Mouse (Mus musculus): ENCODE data around the gene Glrx.
"Not testable (repeated sequence)": the region's sequence is repeated elsewhere in the genome, so short reads cannot be mapped to it uniquely, and the experiment has no call there.

Glrx gene

DNA sequence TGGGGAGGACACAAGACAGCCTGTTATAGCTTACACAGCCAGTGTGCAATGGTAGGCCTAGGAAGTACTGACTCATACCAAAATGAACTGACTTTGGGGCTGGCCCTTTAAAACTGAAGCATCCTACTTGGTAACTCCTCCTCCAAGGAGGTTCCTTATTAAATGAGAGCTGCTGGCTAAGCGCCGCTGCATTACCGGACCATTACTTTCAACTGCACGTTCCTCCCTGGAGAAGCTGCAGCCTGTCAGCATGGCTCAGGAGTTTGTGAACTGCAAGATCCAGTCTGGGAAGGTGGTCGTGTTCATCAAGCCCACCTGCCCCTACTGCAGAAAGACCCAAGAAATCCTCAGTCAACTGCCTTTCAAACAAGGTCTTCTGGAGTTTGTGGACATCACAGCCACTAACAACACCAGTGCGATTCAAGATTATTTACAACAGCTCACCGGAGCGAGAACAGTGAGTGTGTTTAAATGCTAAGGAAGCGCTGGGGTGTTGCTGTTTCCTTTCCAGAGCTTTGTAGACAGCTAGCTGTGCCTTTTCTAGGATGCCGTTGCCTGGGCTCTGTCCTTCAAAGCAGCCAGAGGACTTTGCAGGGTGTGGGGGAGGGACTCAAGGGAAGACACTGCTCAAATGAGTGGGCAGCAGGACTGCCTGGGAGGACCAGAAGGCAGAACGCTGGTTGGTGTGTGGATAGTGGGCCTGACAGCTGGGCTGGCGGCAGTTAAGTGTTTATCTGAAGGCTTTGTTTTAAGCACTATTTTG, at the start of gene Glrx:
Glrx (plus strand) TSS at position 150 of the 763 bp plus-strand sequence.
- DNase-seq: peak; percentile 81

DNA sequence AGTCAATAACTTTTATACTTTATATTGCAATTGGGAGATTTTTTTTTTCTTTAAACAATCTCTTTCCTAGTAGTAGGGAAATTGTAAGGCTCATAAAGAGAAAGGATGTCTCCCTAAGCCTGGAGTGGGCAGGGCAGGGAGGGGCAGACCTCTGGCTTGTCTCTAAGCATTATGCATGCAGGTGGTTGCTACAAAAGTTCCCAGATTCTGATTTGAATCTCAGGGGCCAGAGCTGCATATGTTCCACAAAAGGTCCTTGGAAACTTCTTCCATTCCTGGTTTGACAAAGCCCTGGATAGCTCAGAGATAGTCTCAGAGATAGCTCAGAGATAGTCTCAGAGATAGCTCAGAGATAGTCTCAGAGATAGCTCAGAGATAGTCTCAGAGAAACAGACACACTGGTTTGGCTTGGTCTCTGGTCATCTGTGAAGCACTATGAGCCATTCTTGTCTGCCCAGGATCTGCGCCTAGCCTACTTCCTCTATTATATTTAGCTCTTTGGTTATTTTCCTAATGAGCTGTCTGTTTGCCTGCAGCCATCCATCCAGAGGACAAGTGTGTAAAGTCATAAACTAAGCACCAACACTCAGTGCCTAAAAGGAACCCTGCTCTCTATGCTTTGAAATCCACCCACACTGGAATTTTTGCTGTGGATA, 49.0 kb upstream of the Glrx start:
- no peak for DNase-seq

DNA sequence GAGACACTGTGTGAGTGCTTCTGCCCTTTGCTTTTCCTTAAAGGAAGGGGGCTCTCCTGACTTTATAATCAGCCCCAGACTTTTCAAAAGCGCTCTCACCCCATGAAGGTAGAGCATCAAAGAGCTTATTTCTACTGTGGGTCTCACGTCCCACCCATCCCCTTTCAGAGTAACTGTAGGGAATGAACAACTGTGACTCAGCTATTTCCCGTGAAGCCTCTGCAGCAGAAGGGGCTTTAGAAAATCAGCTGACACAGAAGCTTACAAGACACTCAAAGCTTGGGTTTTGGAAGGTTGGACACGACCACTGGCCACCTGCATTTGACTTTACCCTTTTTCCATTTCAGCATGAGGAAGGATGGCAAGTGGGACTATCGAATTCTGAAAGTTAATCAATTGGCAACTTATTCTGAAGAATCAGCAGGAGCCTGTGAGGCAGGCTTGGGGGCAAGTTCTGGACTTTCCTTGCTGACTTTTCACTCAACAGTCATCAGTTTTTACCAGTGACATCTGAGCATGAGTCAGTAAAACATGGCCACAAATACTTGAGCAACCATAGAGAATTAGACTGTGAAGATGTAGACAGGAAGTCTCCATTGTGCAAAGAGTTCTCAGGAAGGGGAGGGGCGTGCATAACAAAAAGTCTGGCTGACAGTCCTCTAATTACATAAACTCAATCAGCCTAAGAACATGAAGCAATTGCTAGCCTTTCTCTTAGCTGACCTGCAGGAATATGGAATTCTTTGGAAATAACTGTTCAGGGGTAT, 45.6 kb upstream of the Glrx start:
- no peak for DNase-seq

DNA sequence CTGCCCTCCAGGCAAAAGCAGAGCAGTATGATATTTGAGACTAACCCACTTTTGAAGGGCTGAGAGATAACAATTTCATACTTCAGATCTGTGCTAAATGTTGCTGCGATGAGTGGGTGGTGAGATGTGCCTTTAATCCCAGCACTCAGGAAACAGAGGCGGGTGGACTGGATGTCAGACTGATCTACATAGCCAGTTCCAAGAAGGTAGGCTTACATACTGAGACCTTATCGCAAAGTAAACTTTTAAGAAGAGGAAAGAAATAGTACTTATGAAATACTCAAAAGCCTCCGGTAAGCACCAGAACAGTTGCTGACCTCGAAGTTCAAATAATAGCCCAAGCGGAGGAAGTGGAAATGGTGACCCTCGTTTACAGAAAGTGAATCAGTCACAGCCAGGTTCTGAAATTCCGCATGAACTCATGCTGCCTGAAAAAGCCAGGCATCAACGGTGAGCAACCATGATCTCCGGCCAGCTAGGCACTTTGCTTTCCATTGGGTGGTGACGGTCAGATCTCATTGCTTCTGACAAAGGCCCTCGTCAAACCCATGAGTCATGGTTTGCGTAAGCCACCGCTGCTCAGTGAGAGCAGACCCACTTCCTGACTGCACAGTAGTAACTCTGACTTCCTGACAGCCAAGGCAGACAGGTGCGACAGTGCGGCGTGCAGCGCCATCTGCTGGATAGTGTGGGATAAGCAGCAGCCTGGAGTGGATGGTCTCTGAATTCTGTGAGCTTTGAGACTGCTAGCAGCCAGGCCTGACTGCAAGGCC, 42.1 kb upstream of the Glrx start:
- DNase-seq: peak; percentile 83

DNA sequence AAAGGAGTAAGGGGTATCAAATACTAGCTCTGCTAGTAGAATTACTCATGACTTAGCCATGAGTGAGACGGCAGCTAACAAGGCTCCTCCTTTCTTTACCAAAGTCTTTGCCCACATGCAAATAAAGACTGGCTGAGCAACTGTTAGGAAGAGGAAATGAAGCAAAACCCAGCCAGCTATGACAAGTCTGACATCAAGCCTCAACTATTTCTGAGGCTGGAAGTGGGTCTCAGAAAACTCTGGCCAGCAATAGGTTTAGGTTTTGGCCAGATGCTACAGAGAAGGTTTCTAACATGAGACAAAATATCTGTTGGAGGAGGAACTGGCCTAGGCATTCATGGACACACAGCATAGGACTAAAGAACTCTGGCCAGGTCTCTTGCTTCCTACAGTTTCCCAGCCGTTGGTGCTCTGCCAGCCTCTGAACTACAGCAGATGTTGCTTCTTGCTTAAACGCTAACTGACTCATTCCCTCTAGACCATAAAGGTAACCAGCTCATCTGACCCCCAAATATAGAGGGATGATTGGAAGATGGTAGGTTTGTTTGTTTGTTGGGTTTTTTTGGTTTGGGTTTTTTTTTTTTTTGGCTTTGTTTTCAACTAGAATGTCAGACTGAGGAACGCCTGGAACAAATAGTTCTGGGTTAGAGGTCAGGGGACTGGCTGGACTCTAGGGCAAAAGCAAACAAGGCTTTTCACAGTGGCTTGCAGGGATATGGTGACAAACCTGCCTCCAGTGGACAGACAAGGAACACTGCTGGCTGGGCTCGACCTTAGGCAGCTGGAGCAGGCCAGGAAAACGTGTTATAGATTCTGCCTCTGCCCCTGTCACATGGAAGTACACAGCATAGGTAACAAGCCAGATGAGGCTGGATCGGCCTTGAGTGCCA, 41.0 kb upstream of the Glrx start:
- DNase-seq: no peak

DNA sequence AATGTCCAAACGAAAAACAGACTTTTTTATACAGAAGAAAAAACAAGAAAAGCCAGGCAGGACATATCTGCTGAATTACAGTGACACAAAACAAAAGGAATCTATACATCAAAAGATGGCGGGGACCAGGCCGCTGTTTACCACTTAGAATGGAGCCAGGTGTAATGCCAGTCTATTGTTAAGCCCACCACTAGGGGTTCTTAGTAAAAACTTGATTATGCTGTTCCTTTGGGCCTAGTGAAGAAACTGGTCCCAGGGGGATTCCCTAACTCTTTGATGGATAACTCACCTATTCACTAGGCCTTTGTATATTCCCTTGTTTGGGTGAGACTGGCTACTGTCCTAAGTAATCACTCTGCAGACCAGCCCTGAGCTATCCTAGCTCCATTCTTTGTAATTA, 40.2 kb upstream of the Glrx start:
- DNase-seq: no peak

DNA sequence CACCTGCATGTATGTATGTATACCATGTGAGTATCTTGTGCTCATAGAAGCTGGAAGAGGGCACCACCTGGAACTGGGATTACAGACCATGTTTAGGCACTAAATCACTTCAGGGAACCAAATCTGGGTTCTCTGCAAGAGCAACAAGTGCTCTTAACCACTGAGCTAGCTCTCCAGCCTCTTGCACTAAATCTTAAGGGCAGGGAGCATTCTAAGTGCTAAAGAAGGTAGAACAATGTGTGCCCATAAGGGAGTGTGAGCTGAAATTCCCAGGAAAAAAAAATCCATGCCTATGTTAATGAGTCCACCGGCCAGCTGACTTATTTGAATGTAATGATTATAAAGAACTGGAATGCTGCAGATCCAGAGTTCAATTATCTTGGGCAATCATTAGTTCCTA, 31.7 kb upstream of the Glrx start:
- DNase-seq: no peak

DNA sequence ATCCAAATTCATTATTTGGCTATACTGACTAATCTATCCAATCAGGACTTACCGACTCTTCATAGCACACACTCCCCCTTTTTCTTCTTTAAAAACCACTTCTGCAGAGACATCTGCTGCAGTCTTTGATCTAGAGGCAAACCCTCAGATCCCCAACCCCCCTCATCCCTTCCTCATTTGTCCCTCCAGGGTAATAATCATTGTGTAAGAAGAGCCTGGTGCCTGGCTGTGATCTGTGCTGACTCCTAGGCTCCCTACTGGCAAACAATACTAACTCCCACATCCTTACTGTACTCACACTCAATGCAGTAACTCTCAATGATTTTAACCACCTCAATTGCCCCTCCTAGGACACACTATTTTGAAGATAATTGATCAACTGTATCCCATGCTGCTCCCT, 29.7 kb upstream of the Glrx start:
- DNase-seq: no peak

DNA sequence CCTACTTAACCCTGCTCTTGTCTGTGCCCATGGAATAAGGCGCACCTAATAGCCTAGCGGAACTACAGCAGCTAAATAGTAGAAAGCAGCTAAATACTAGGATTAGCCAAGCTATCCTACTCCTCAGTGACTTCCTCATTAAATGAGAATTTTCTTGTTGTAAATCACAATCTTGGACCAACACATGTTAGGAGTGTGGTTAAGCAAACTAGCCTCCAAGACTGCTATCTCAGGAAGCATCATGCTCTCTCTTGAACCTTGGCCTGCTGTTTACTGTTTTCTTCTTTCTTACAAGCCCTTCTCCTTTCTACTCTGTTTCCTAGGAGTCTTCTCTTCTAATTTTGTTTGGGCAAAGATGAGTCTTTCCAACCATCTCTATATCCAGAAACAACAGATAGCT, 22.5 kb upstream of the Glrx start:
- DNase-seq: no peak

DNA sequence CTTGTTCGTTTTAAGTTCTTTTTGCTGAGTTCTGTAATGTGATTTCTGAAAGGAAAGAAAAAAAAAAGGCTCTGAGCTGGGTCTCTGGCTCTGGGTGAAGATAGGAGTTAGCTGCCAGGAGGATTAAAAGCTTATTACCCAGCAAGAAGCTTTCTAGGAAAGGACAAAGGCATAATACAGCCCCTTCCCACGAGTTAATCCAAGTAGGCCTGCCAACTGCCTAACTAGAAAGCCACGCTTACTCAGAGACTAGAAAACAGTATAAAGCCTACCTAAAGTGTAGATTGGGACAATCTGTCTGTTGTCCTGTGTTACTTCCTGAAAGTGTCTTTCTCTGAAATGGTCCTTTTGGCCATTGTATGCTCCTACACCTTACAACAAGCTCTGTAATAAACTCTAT, 21.2 kb upstream of the Glrx start:
- DNase-seq: no peak

DNA sequence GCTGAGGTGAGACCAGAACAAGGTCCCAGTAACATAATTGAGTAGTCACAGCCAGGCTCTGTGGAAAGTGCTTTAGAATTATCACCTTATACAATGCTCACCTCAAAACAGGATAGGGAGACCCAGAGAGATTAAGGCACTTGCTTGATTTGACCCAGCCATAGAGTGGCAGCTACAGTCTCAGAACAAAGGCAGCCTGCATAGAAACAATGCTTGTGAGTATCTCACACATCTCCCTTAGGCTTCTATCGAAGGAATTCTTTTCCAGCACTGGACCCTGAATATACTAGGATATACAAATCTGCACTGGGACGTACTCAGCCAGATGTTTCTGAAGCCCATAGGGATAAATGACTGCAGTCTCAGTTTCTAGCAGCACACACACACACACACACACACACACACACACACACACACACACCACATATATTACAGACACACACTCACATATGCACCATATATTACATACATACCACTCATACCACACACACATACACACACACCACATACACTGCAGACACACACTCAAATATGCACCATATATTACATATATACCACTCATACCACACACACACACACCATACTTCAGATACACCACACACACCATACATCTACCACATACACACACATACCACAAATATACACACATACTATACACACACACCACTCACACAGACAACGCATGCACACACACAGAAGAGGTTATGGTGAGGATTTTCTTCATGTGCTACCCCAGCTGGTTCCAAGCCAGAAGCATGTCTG, 20.5 kb upstream of the Glrx start:
- no peak for DNase-seq

DNA sequence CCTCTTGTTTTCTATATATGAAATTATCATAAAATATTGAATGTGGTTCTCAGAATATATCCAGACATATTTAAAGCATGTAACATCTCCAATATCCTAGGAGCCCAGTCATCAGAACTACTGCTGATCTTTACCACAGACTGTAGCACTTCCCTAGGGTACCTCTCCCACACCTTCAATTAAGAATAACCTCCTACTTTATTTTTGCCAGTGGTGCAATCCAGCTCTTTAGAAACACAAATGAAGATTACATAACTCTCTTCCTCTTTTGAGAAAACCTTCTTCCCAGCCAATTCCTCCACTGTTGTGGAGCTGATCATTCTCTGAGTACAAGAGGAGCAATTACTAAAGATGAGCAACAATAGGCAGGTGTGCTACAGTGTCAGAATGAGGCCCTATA, 19.8 kb upstream of the Glrx start:
- no peak for DNase-seq

DNA sequence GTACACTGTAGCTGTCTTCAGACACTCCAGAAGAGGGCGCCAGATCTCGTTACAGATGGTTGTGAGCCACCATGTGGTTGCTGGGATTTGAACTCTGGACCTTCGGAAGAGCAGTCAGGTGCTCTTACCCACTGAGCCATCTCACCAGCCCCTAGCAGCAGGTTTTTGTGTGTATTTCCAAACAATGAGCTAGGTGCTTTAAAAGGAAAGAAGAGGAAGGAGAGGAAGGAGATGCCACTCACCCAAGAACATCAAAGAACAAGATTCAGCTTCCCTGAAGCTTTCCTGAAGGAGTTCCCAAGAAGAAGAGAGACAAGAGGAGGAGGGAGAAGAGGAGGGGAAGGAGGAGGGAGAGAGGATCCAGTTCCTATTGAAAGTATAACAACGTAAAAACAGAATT, 17.3 kb upstream of the Glrx start:
- DNase-seq: not testable (repeated sequence)

DNA sequence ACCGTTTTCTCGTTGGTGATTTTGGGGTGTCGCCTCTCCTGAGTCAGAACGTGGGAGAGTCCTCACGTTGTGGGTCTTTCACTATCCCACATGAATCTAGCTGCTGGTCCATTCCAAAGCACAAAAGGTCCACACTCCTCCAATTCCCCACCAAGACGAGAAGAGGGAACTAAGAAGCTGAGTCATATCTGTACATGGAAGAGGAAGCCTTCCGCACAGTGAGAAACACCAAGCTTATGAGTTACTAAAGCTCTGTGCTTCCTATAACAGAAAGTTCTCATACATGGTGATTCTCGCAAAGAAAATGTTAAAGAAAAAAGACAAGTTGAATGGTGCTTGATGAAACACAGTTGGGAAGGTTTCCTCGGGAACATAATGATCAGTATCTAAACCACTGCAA, 16.5 kb upstream of the Glrx start:
- DNase-seq: no peak

DNA sequence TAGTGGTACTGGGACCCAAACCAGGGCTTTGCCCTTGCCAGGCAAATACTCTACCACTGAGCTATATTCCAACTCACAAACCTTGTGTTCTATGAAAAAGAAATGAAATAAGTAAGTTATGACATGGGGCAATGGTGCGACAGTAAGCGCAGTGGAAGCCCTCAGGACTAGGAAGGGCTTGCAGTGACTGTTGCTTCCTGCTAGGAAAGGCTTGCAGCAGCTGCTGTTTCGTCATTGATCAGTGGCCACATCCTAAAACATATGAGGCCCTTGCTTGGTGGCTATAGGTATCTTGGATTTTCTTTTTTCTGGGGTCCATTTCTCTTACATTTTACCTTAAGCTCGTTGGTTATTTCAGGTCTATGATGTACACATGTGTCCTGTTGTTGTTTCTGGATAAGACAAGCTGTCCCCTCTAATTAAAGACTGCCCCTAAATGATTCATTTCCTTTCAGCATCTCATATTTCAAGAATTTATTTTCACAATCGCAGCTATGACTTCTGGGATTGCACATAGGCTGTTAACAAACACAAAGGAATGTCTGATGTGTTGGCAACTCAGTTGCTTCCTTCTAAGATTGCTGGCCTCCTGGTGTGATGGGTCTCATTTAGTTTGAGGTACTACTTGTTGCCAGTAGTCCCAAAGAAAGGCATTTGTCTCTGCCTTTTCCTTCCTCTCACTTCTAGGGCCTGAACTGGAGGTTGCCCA, 14.9 kb upstream of the Glrx start:
- DNase-seq: no peak

DNA sequence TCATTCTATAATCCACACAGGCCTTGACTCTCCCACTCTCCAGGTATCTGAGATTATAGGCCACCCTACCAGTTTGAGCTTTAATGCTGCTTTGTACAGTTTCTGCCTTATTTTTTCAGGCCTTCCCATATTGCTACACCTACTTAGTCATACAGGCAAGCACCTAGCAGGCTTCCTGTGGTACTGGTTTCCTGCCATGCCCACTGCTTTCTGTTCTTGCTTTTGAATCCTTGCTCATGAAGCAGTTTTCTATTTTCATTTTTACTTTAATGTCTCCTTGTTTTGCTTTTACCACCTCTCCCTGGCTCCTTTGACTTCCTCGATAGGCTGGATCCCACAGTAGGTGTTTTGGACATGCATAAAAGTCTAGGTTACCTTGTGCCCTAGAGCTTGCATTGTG, 14.3 kb upstream of the Glrx start:
- no peak for DNase-seq

DNA sequence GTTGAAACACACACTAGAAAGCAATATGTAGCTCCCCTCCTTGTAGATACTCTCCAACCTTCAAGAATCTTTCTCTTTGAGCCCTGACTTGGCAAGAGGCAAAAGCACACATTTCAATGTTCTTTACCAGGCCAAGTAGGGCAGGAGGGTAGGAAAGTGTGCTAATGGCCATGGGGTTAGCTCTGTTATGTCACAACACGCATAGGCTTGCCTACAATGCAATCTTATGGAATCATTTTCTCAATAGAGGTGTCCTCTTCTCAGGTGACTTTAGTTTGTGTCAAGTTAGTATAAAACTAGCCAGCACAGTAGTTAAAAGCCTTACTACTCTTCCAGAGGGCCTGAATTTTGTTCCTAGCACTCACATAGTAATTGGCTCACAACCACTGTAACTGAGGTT, 9.0 kb upstream of the Glrx start:
- no peak for DNase-seq

DNA sequence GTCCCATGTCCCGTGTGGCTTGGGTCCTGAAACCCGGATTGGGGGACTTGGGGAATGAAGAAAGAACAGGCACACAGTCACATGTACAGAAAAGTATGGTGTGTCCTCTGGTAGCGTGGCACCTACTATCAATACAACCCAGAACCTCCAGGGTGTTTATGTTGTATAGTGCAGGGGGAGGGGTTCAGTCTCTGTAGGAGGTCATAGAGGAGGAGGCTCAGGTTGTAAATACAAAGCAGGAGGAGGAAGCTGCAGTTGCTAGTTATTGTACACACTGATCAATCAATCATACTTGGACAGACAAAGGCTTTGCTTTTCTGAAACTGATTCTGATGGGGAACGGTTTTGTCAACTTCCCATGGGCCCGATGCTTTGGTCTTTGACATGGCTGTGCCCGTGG, 8.0 kb upstream of the Glrx start:
- no peak for DNase-seq

DNA sequence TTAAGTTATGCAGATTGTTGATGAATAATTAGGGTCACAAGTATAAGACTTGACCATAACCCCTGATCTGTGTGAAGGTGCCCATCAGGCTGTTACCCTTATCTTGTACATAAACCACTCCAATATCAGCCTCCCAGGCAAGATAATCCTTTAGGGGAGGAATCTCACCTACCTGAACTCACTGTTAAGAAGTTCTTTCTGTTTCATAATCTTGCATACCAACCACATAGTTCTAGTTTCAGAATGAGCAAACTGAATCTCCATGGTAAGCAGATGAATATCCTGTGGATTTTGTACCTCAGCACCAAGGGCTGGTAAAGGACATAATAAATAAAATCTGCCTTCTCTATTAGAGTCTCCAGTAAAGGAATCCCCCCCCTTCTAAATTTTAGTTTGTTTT, 7.0 kb upstream of the Glrx start:
- DNase-seq: no peak

DNA sequence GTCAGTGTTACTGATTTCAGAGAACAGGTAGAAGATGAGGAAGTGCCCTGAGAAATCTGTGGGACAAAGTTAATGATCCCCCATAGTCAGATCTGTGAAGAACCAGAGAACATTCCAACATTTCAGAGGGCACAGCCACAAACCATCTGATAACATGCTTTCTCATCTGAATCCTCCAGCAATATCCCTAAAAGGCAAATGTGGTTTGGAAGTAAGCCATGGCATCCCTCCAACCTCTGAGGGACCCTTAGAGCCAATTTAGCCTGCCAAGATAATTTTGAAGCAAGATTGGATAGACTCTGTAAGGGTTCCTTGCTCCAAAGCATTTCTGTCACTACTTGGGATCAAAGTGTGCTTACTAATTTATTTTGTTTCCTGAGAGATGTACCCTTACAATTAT, 6.2 kb upstream of the Glrx start:
- no peak for DNase-seq

DNA sequence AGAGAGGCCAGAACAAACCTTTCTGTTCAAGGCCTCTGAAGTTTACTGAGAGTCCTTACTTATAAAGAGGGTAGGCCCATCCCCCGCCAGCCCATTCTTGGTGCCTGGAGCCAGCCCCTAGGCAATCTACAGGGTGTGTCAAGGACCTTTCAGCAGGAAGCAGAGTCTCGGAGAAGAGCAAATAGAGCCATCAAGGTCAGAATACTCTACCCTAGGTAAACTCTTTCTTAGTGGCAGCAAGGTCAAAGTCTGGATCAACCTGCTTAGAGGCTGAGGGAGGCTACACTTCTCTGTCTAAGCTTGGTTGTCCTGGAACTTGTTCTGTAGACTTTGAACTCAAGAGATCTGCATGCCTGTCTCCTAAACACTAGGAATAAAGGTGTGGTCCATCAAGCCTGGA, 4.2 kb upstream of the Glrx start:
- no peak for DNase-seq
